ENCODE assay signal across 25 mouse cellular contexts in genomic region chr3:117915420-117915819, GRCm38 (mm10). TPM values are rescaled to one million over a fixed set of nuclear protein-coding genes. Genes with fewer than 3 reads are reported as not detected.
DNase-seq lines count a peak whose midpoint lies in the region; ATAC-seq and TF ChIP-seq lines count a peak whose summit lies in the region.
"Had no signal": no experiment of that assay in that cellular context is flagged by ENCODE, and none has a peak within 500 bp of the region (broad histone marks: within the 10 kb centered on the region; RNA-seq: fewer than 3 reads in every experiment).

No protein-coding gene starts in this region.

- no peaks in the 10 kb centered on the region for H3K9me3 ChIP-seq in hindbrain, postnatal 0 days (ENCODE audit: low read length)
- no peaks in the 10 kb centered on the region for H3K9me3 ChIP-seq in hindbrain, embryonic 10.5 days
- no peaks in the 10 kb centered on the region for H3K9me3 ChIP-seq in stomach, embryonic 14.5 days (ENCODE audit: control insufficient read depth, low read depth, low read length)
- no peaks in the 10 kb centered on the region for H3K9me3 ChIP-seq in stomach, postnatal 0 days (ENCODE audit: control insufficient read depth, low read length)
- no peaks in the 10 kb centered on the region for H3K9me3 ChIP-seq in forebrain, postnatal 0 days (ENCODE audit: low read length)
- H3K9me3 ChIP-seq: embryonic facial prominence, embryonic 12.5 days; embryonic facial prominence, embryonic 15.5 days; heart, embryonic 10.5 days; heart, embryonic 13.5 days had no signal

- 53% methylated on average over 3 of the region's 3 CpGs for WGBS in hindbrain, postnatal 0 days
- 81% methylated on average over 3 of the region's 3 CpGs for WGBS in hindbrain, embryonic 10.5 days
- 26% methylated on average over 3 of the region's 3 CpGs for WGBS in stomach, embryonic 14.5 days
- WGBS in stomach, postnatal 0 days: 42% methylated on average over 3 of the region's 3 CpGs
- WGBS in forebrain, postnatal 0 days: 66% methylated on average over 3 of the region's 3 CpGs

- no peak for TF ChIP-seq CTCF in hindbrain, postnatal 0 days (IDR thresholded peaks at IDR 0.05; ENCODE audit: low read depth)
- TF ChIP-seq CTCF in stomach, postnatal 0 days (IDR thresholded peaks at IDR 0.05; ENCODE audit: low read depth): no peak
- no peak for TF ChIP-seq CTCF in forebrain, postnatal 0 days (IDR thresholded peaks at IDR 0.05; ENCODE audit: low read depth)

- H3K4me2 ChIP-seq in hindbrain, postnatal 0 days (ENCODE audit: low read depth, low read length): no peak overlapping the region
- H3K4me2 ChIP-seq in stomach, embryonic 14.5 days (replicated peaks; ENCODE audit: low read depth, low read length): no peak overlapping the region
- no peak overlapping the region for H3K4me2 ChIP-seq in stomach, postnatal 0 days (replicated peaks; ENCODE audit: low read depth)
- H3K4me2 ChIP-seq in forebrain, postnatal 0 days (ENCODE audit: low read depth): no peak overlapping the region
- H3K4me2 ChIP-seq: embryonic facial prominence, embryonic 12.5 days; embryonic facial prominence, embryonic 15.5 days; heart, embryonic 13.5 days; hindbrain, embryonic 14.5 days had no signal

- TF ChIP-seq EP300 in stomach, postnatal 0 days (optimal IDR thresholded peaks at IDR 0.05): no peak

- H3K4me3 ChIP-seq in hindbrain, postnatal 0 days (ENCODE audit: low read length): no peak overlapping the region
- no peak overlapping the region for H3K4me3 ChIP-seq in hindbrain, embryonic 10.5 days
- H3K4me3 ChIP-seq in stomach, embryonic 14.5 days (ENCODE audit: low read depth, low read length): no peak overlapping the region
- no peak overlapping the region for H3K4me3 ChIP-seq in stomach, postnatal 0 days (ENCODE audit: low read depth, low read length)
- no peak overlapping the region for H3K4me3 ChIP-seq in forebrain, postnatal 0 days (ENCODE audit: low read depth, low read length)
- H3K4me3 ChIP-seq: embryonic facial prominence, embryonic 12.5 days; embryonic facial prominence, embryonic 15.5 days; heart, adult 2 months; heart, embryonic 10.5 days; heart, embryonic 13.5 days had no signal

- H3K27me3 ChIP-seq in hindbrain, postnatal 0 days (ENCODE audit: insufficient read depth, low read length): no peaks in the 10 kb centered on the region
- H3K27me3 ChIP-seq in hindbrain, embryonic 10.5 days (ENCODE audit: insufficient read depth, poor library complexity, severe bottlenecking): no peaks in the 10 kb centered on the region
- H3K27me3 ChIP-seq in stomach, embryonic 14.5 days (ENCODE audit: control insufficient read depth, insufficient read depth, low read length): no peaks in the 10 kb centered on the region
- no peaks in the 10 kb centered on the region for H3K27me3 ChIP-seq in stomach, postnatal 0 days (ENCODE audit: control insufficient read depth, insufficient read depth, low read length)
- no peaks in the 10 kb centered on the region for H3K27me3 ChIP-seq in forebrain, postnatal 0 days (ENCODE audit: insufficient read depth, low read length)
- H3K27me3 ChIP-seq: embryonic facial prominence, embryonic 12.5 days; embryonic facial prominence, embryonic 15.5 days; heart, embryonic 13.5 days had no signal

- no peaks in the 10 kb centered on the region for H3K36me3 ChIP-seq in hindbrain, postnatal 0 days (ENCODE audit: insufficient read depth, low read length)
- H3K36me3 ChIP-seq in hindbrain, embryonic 10.5 days: no peaks in the 10 kb centered on the region
- H3K36me3 ChIP-seq in stomach, embryonic 14.5 days (ENCODE audit: control insufficient read depth, insufficient read depth, low read length): no peaks in the 10 kb centered on the region
- H3K36me3 ChIP-seq in stomach, postnatal 0 days (ENCODE audit: control insufficient read depth, insufficient read depth, low read length): no peaks in the 10 kb centered on the region
- H3K36me3 ChIP-seq in forebrain, postnatal 0 days (ENCODE audit: insufficient read depth): no peaks in the 10 kb centered on the region
- H3K36me3 ChIP-seq: embryonic facial prominence, embryonic 12.5 days; embryonic facial prominence, embryonic 15.5 days; heart, embryonic 10.5 days; heart, embryonic 13.5 days had no signal

- H3K27ac ChIP-seq in hindbrain, postnatal 0 days: no peak overlapping the region
- H3K27ac ChIP-seq in hindbrain, embryonic 10.5 days: no peak overlapping the region
- no peak overlapping the region for H3K27ac ChIP-seq in stomach, embryonic 14.5 days (ENCODE audit: low read length)
- H3K27ac ChIP-seq in stomach, postnatal 0 days (replicated peaks): no peak overlapping the region
- no peak overlapping the region for H3K27ac ChIP-seq in forebrain, postnatal 0 days (ENCODE audit: low read depth, low read length)
- H3K27ac ChIP-seq: embryonic facial prominence, embryonic 12.5 days; embryonic facial prominence, embryonic 15.5 days; heart, adult 2 months; heart, embryonic 10.5 days; heart, embryonic 13.5 days; hindbrain, embryonic 14.5 days had no signal

- no peak overlapping the region for H3K9ac ChIP-seq in hindbrain, postnatal 0 days (replicated peaks; ENCODE audit: low read length)
- H3K9ac ChIP-seq in stomach, embryonic 14.5 days (replicated peaks; ENCODE audit: low read depth, low read length): no peak overlapping the region
- no peak overlapping the region for H3K9ac ChIP-seq in stomach, postnatal 0 days (ENCODE audit: low read length)
- no peak overlapping the region for H3K9ac ChIP-seq in forebrain, postnatal 0 days
- H3K9ac ChIP-seq: embryonic facial prominence, embryonic 12.5 days; embryonic facial prominence, embryonic 15.5 days; heart, embryonic 13.5 days; hindbrain, embryonic 14.5 days had no signal

- DNase-seq in hindbrain, postnatal 0 days (ENCODE audit: low spot score): peak; percentile 5
- DNase-seq in hindbrain, embryonic 10.5 days (ENCODE audit: low spot score): no peak
- DNase-seq in stomach, postnatal 0 days (ENCODE audit: low spot score): no peak
- DNase-seq in adrenal gland, postnatal 10 days: peak; percentile 22
- peak; percentile 27 to 55 for DNase-seq in adrenal gland, postnatal 36 days
- DNase-seq in cerebellum, adult 18-20 months: no peak
- DNase-seq in forebrain, postnatal 0 days: no peak
- DNase-seq: cerebellum, adult 2 months; cerebellum, adult 9-11 months; cerebellum, postnatal 25 days; gastrocnemius, postnatal 25 days; heart, adult 2 months; heart, postnatal 14 days; heart, postnatal 4 days had no signal

- no peaks in the 10 kb centered on the region for H3K4me1 ChIP-seq in hindbrain, postnatal 0 days (ENCODE audit: insufficient read depth, low read length)
- no peaks in the 10 kb centered on the region for H3K4me1 ChIP-seq in hindbrain, embryonic 10.5 days (replicated peaks)
- H3K4me1 ChIP-seq in stomach, embryonic 14.5 days (ENCODE audit: control insufficient read depth, insufficient read depth, low read length): no peaks in the 10 kb centered on the region
- H3K4me1 ChIP-seq in stomach, postnatal 0 days (replicated peaks; ENCODE audit: control insufficient read depth, insufficient read depth): no peaks in the 10 kb centered on the region
- no peaks in the 10 kb centered on the region for H3K4me1 ChIP-seq in forebrain, postnatal 0 days (ENCODE audit: insufficient read depth)
- H3K4me1 ChIP-seq: embryonic facial prominence, embryonic 12.5 days; embryonic facial prominence, embryonic 15.5 days; heart, embryonic 10.5 days; heart, embryonic 13.5 days had no signal

- ATAC-seq in hindbrain, postnatal 0 days: no peak
- 0 out of 2 replicates have a peak, but pooled peaks have one; percentile 23 for ATAC-seq in stomach, embryonic 14.5 days (ENCODE audit: insufficient number of reproducible peaks, insufficient read depth, low FRiP score, low read depth)
- no peak for ATAC-seq in stomach, postnatal 0 days (ENCODE audit: low FRiP score, low TSS enrichment)
- no peak for ATAC-seq in forebrain, postnatal 0 days
- ATAC-seq: activated CD4-positive, CD25-positive, alpha-beta regulatory T cell, adult 4 months; CD4-positive, CD25-positive, alpha-beta regulatory T cell, adult 4 months; forebrain, embryonic 14.5 days; intestine, postnatal 0 days had no signal

RNA-seq across cellular contexts. Expression of gene Snx7, which starts 46.7 kb away (rescaled TPM):
- total RNA-seq in hindbrain, postnatal 0 days (2014; rRNA removed): 5.8 and 6.7 TPM in 2 replicates
- 13.4 and 13.5 TPM in 2 replicates for polyA plus RNA-seq in hindbrain, postnatal 0 days (2015; fragmentation: Nextera tagmentation; extraction: Ambion mirVana)
- polyA plus RNA-seq in hindbrain, embryonic 10.5 days (2016; fragmentation: Nextera tagmentation; extraction: Ambion mirVana): 12.2 and 17.0 TPM in 2 replicates
- 30.4 and 32.2 TPM in 2 replicates for polyA plus RNA-seq in stomach, embryonic 14.5 days (2014; fragmentation: Nextera tagmentation; extraction: Ambion mirVana)
- 35.2 and 38.4 TPM in 2 replicates for polyA plus RNA-seq in stomach, postnatal 0 days (2015; fragmentation: Nextera tagmentation; extraction: Ambion mirVana)
- 10 to 100 TPM; 34.5 to 37.4 TPM for total RNA-seq in adrenal gland, postnatal 10 days (2021)
- total RNA-seq in adrenal gland, postnatal 36 days (2021): 10 to 100 TPM; 40.6 to 62.3 TPM
- 32.3 and 49.0 TPM in 2 replicates for total RNA-seq in forebrain, postnatal 0 days (2014; rRNA removed)
- 27.4 and 35.6 TPM in 2 replicates for polyA plus RNA-seq in forebrain, postnatal 0 days (2015; fragmentation: Nextera tagmentation; extraction: Ambion mirVana)
- total RNA-seq: MEL had no signal
- polyA plus RNA-seq: activated CD4-positive, CD25-positive, alpha-beta regulatory T cell, adult 4 months had no signal

Comparison
In these comparisons a context has a peak if more than half of its experiments do, and no peak if none do; other contexts are left out.
1. DNase-seq: peak in hindbrain, postnatal 0 days (single experiment), adrenal gland, postnatal 10 days (single experiment) and adrenal gland, postnatal 36 days (2 of 2); none in hindbrain, embryonic 10.5 days (single experiment), stomach, postnatal 0 days (single experiment), cerebellum, adult 18-20 months (0 of 2) and forebrain, postnatal 0 days (single experiment).